Mouse (Mus musculus) forebrain, embryonic 13.5 days (tissue): Measurements from ENCODE around the gene Olfr398. TPM values are rescaled to one million over a fixed set of nuclear protein-coding genes. Genes with fewer than 3 reads are reported as not detected.

Experiments
- ATAC-seq: fragments of 200-750 bp; cut with Nextera tagmentation; 2 replicates; pipeline ENCODE4 v1.8.0; 2017
- H3K27ac ChIP-seq: fragments of 300-500 bp; sonication (generic); 2 replicates; pipeline ENCODE4 v1.5.1; 2015; ENCODE audit warnings: inconsistent platforms, mild to moderate bottlenecking, moderate library complexity
- H3K27me3 ChIP-seq: fragments of 300-500 bp; sonication (generic); 2 replicates; pipeline ENCODE4 v1.6.1; 2015; ENCODE audit warnings: mild to moderate bottlenecking, inconsistent platforms
- H3K36me3 ChIP-seq: fragments of 300-500 bp; sonication (generic); 2 replicates; pipeline ENCODE4 v1.6.1; 2015; ENCODE audit warnings: mild to moderate bottlenecking, inconsistent platforms; ENCODE audit not compliant: poor library complexity, severe bottlenecking
- H3K4me1 ChIP-seq: fragments of 300-500 bp; sonication (generic); 2 replicates; pipeline ENCODE4 v1.6.1; 2015; ENCODE audit warnings: inconsistent platforms
- H3K4me2 ChIP-seq: fragments of 300-500 bp; sonication (generic); 2 replicates; pipeline ENCODE4 v1.6.1; 2015; ENCODE audit warnings: inconsistent platforms, mild to moderate bottlenecking, moderate library complexity
- H3K4me3 ChIP-seq: fragments of 300-500 bp; sonication (generic); 2 replicates; pipeline ENCODE4 v1.5.1; 2015; ENCODE audit warnings: mild to moderate bottlenecking, inconsistent platforms
- H3K9ac ChIP-seq: fragments of 300-500 bp; sonication (generic); 2 replicates; pipeline ENCODE4 v1.6.1; 2015; ENCODE audit warnings: mild to moderate bottlenecking, inconsistent platforms
- H3K9me3 ChIP-seq: fragments of 300-500 bp; sonication (generic); replicated peaks from 2 replicates; pipeline ENCODE4 v1.6.1; 2016; ENCODE audit warnings: inconsistent platforms
- WGBS: fragments of 180-500 bp; shearing (Covaris S2); methylation state at CpG from one replicate; pipeline ENCODE4 v1.1.7; 2015; 5-methylcytosine and 5-hydroxymethylcytosine counted together
- polyA plus RNA-seq: library from polyadenylated mRNA; unstranded; fragments of >200 nt; fragmentation: Nextera tagmentation; extraction: Ambion mirVana; gene quantifications from 2 replicates; pipeline ENCODE4 v1.2.1, GENCODE M21; 2015

Gene Olfr398
- polyA plus RNA-seq: not detected in 2 replicates

GRCm38 (mm10) chr11:73990307-73990706 lies at the start of gene Olfr398:
Gene Olfr398 (minus strand): TSS chr11:73990407.
- H3K27me3 ChIP-seq: no peaks in the 10 kb centered on the region
- no peaks in the 10 kb centered on the region for H3K36me3 ChIP-seq
- no peak within 1 kb of the TSS for H3K4me2 ChIP-seq
- no peak within 1 kb of the TSS for H3K4me3 ChIP-seq
- ATAC-seq: no peak
- no peak within 1 kb of the TSS for H3K9ac ChIP-seq
- H3K27ac ChIP-seq: no peak within 1 kb of the TSS
- no peaks in the 10 kb centered on the region for H3K4me1 ChIP-seq
- H3K9me3 ChIP-seq: peaks cover 46% of the 10 kb centered on the region

GRCm38 (mm10) chr11:73993115-73993514 lies 2.9 kb upstream of the Olfr398 start:
- Histone ChIP-seq H3K9me3 (peaks cover 28% of the 10 kb centered on the region), H3K4me2 (no peak overlapping the region), H3K36me3 (no peaks in the 10 kb centered on the region), H3K4me3 (no peak overlapping the region), H3K4me1 (no peaks in the 10 kb centered on the region), H3K27me3 (no peaks in the 10 kb centered on the region), H3K9ac (no peak overlapping the region), H3K27ac (no peak overlapping the region)
- no peak for ATAC-seq

GRCm38 (mm10) chr11:73960517-73960916 lies 29.7 kb downstream of the Olfr398 start, which contains the start of gene Olfr397:
Gene Olfr397 (plus strand): TSS chr11:73960817.
- no peak within 1 kb of the TSS for H3K4me2 ChIP-seq
- no peak within 1 kb of the TSS for H3K4me3 ChIP-seq
- H3K36me3 ChIP-seq: no peaks in the 10 kb centered on the region
- whole genome bisulfite sequencing: 67% methylated on average over 1 of the region's 1 CpGs
- no peak within 1 kb of the TSS for H3K9ac ChIP-seq
- ATAC-seq: no peak
- peaks cover 32% of the 10 kb centered on the region for H3K9me3 ChIP-seq
- no peaks in the 10 kb centered on the region for H3K27me3 ChIP-seq
- H3K27ac ChIP-seq: no peak within 1 kb of the TSS
- H3K4me1 ChIP-seq: no peaks in the 10 kb centered on the region

- Histone ChIP-seq H3K27ac (no peak within 1 kb of the TSS), H3K27me3 (no peaks in the 10 kb centered on the region), H3K4me1 (no peaks in the 10 kb centered on the region), H3K36me3 (no peaks in the 10 kb centered on the region), H3K9ac (no peak within 1 kb of the TSS), H3K4me3 (no peak within 1 kb of the TSS), H3K9me3 (peaks cover 12% of the 10 kb centered on the region; the same call in 1 of the 2 replicates), H3K4me2 (no peak within 1 kb of the TSS)
- no peak for ATAC-seq
Measured at GRCm38 (mm10) chr11:73936377-73936776, 53.8 kb downstream of the Olfr398 start, which contains the start of gene Olfr23. Gene Olfr23 (plus strand): TSS chr11:73936677.

Other genes with a start within 250 kb of the Olfr398 start
- gene Olfr389, start 209.7 kb downstream of the Olfr398 start, polyA plus RNA-seq: not detected in 2 replicates
- not detected in 2 replicates for gene Olfr390, start 207.4 kb downstream of the Olfr398 start, polyA plus RNA-seq
- gene Olfr391-ps, start 187.4 kb downstream of the Olfr398 start, polyA plus RNA-seq: not detected in 2 replicates
- gene Olfr392, start 173.4 kb downstream of the Olfr398 start, polyA plus RNA-seq: not detected in 2 replicates
- not detected in 2 replicates for gene Olfr393, start 139.0 kb downstream of the Olfr398 start, polyA plus RNA-seq
- not detected in 2 replicates for gene Olfr394, start 99.6 kb downstream of the Olfr398 start, polyA plus RNA-seq
- gene Olfr395, start 81.1 kb downstream of the Olfr398 start, polyA plus RNA-seq: not detected in 2 replicates
- gene Olfr23, start 53.7 kb downstream of the Olfr398 start, polyA plus RNA-seq: not detected in 2 replicates
- gene Olfr397, start 29.6 kb downstream of the Olfr398 start, polyA plus RNA-seq: not detected in 2 replicates
- not detected in 2 replicates for gene Olfr139, start 66.1 kb upstream of the Olfr398 start, polyA plus RNA-seq
- not detected in 2 replicates for gene Olfr399, start 66.2 kb upstream of the Olfr398 start, polyA plus RNA-seq
- not detected in 2 replicates for gene Zfp616, start 79.5 kb upstream of the Olfr398 start, polyA plus RNA-seq
- gene Olfr401, start 123.3 kb upstream of the Olfr398 start, polyA plus RNA-seq: not detected in 2 replicates
- not detected in 2 replicates for gene Olfr402, start 163.1 kb upstream of the Olfr398 start, polyA plus RNA-seq
- gene Olfr403, start 195.8 kb upstream of the Olfr398 start, polyA plus RNA-seq: not detected in 2 replicates
- gene Olfr43, start 221.0 kb upstream of the Olfr398 start, polyA plus RNA-seq: not detected in 2 replicates